ENCODE assay signal across 9 mouse cellular contexts in the genomic region with DNA sequence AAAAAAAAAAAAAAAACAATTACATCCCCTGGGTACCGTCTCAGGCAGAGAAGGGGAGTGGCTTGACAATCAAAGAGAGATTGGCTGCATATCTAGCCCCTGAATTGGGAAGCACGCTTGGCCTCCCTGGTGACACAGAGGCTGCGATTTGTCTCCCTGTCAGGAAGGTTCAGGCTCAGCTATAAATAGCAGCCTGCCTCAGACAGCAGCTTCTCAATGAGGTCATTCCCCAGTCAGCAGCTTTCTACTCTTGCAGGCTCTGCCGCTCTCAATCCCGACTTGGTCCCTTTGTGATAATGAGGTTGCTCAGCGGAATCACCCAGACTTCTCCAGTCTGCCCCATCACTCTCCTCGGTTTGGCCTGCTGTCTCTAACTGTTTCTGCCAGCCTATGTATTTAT. TPM values are rescaled to one million over a fixed set of nuclear protein-coding genes. Genes with fewer than 3 reads are reported as not detected.
DNase-seq lines count a peak whose midpoint lies in the region; ATAC-seq and TF ChIP-seq lines count a peak whose summit lies in the region.
"Had no signal": no experiment of that assay in that cellular context is flagged by ENCODE, and none has a peak within 500 bp of the region (broad histone marks: within the 10 kb centered on the region; RNA-seq: fewer than 3 reads in every experiment).

No protein-coding gene starts in this region.

- H3K4me1 ChIP-seq in kidney, postnatal 0 days (replicated peaks; ENCODE audit: insufficient read depth, low read length): no peaks in the 10 kb centered on the region; the same call in 1 of the 2 replicates
- no peaks in the 10 kb centered on the region for H3K4me1 ChIP-seq in embryonic facial prominence, embryonic 11.5 days (ENCODE audit: control insufficient read depth, insufficient read depth, low read length)
- H3K4me1 ChIP-seq in hindbrain, embryonic 12.5 days: peaks cover 16% of the 10 kb centered on the region
- peaks cover 20% of the 10 kb centered on the region for H3K4me1 ChIP-seq in neural tube, embryonic 15.5 days

- ATAC-seq in kidney, postnatal 0 days (replicated peaks; ENCODE audit: low FRiP score, low read depth): no peak; the same call in 1 of the 2 replicates
- no peak for ATAC-seq in embryonic facial prominence, embryonic 11.5 days (replicated peaks; ENCODE audit: insufficient number of reproducible peaks, low FRiP score, low TSS enrichment, low read depth)
- peak; percentile 78 for ATAC-seq in hindbrain, embryonic 12.5 days (ENCODE audit: low FRiP score)
- peak; percentile 78 for ATAC-seq in neural tube, embryonic 15.5 days (ENCODE audit: low FRiP score)

- H3K4me3 ChIP-seq in kidney, postnatal 0 days (replicated peaks; ENCODE audit: low read depth, low read length): no peak overlapping the region
- no peak overlapping the region for H3K4me3 ChIP-seq in embryonic facial prominence, embryonic 11.5 days (ENCODE audit: low read depth, low read length)
- H3K4me3 ChIP-seq in hindbrain, embryonic 12.5 days: no peak overlapping the region
- no peak overlapping the region for H3K4me3 ChIP-seq in neural tube, embryonic 15.5 days (replicated peaks)

- no peaks in the 10 kb centered on the region for H3K27me3 ChIP-seq in kidney, postnatal 0 days (ENCODE audit: insufficient read depth, low read length)
- H3K27me3 ChIP-seq in embryonic facial prominence, embryonic 11.5 days (ENCODE audit: control insufficient read depth, insufficient read depth, low read length): no peaks in the 10 kb centered on the region
- peaks cover 11% of the 10 kb centered on the region for H3K27me3 ChIP-seq in hindbrain, embryonic 12.5 days
- no peaks in the 10 kb centered on the region for H3K27me3 ChIP-seq in neural tube, embryonic 15.5 days (replicated peaks)

- H3K4me2 ChIP-seq in kidney, postnatal 0 days (ENCODE audit: low read length): no peak overlapping the region
- H3K4me2 ChIP-seq in embryonic facial prominence, embryonic 11.5 days (ENCODE audit: low read depth, low read length): no peak overlapping the region
- H3K4me2 ChIP-seq in hindbrain, embryonic 12.5 days (replicated peaks): no peak overlapping the region; the same call in 1 of the 2 replicates
- H3K4me2 ChIP-seq in neural tube, embryonic 15.5 days: peak overlapping the region; percentile 13; the same call in 1 of the 2 replicates

- H3K36me3 ChIP-seq in kidney, postnatal 0 days (ENCODE audit: insufficient read depth, low read length): no peaks in the 10 kb centered on the region
- H3K36me3 ChIP-seq in embryonic facial prominence, embryonic 11.5 days (replicated peaks; ENCODE audit: control insufficient read depth, insufficient read depth, low read depth, low read length): no peaks in the 10 kb centered on the region
- no peaks in the 10 kb centered on the region for H3K36me3 ChIP-seq in hindbrain, embryonic 12.5 days
- no peaks in the 10 kb centered on the region for H3K36me3 ChIP-seq in neural tube, embryonic 15.5 days

- no peak overlapping the region for H3K9ac ChIP-seq in kidney, postnatal 0 days (ENCODE audit: low read depth, low read length)
- H3K9ac ChIP-seq in embryonic facial prominence, embryonic 11.5 days (replicated peaks; ENCODE audit: low read length): no peak overlapping the region
- H3K9ac ChIP-seq in hindbrain, embryonic 12.5 days: peak overlapping the region; percentile 38; the same call in 1 of the 2 replicates
- H3K9ac ChIP-seq in neural tube, embryonic 15.5 days (replicated peaks): no peak overlapping the region

- TF ChIP-seq CTCF in kidney, postnatal 0 days (IDR thresholded peaks at IDR 0.05; ENCODE audit: low read depth): no peak

- peak; percentile 88 for DNase-seq in kidney, postnatal 0 days (ENCODE audit: low spot score)
- DNase-seq in kidney, adult 9 months: no peak
- DNase-seq in adrenal gland, adult 8-10 months: peak; percentile 72
- DNase-seq in embryonic facial prominence, embryonic 11.5 days (ENCODE audit: low spot score): peak; percentile 45
- no peak for DNase-seq in ovary, postnatal 36 days (ENCODE audit: low spot score)
- DNase-seq in layer of hippocampus, postnatal 25 days (ENCODE audit: extremely low spot score in 1 of 2, low spot score in 1 of 2): no peak

- no peak overlapping the region for H3K27ac ChIP-seq in kidney, postnatal 0 days
- no peak overlapping the region for H3K27ac ChIP-seq in embryonic facial prominence, embryonic 11.5 days (replicated peaks; ENCODE audit: low read depth, low read length)
- H3K27ac ChIP-seq in hindbrain, embryonic 12.5 days: peak overlapping the region; percentile 85
- peak overlapping the region; percentile 34 for H3K27ac ChIP-seq in neural tube, embryonic 15.5 days (replicated peaks)

- no peaks in the 10 kb centered on the region for H3K9me3 ChIP-seq in kidney, postnatal 0 days (replicated peaks; ENCODE audit: low read length)
- no peaks in the 10 kb centered on the region for H3K9me3 ChIP-seq in embryonic facial prominence, embryonic 11.5 days (replicated peaks; ENCODE audit: control insufficient read depth, low read length)
- no peaks in the 10 kb centered on the region for H3K9me3 ChIP-seq in hindbrain, embryonic 12.5 days (replicated peaks)
- H3K9me3 ChIP-seq in neural tube, embryonic 15.5 days (replicated peaks): no peaks in the 10 kb centered on the region

- WGBS in kidney, postnatal 0 days: 6% methylated on average over 7 of the region's 7 CpGs
- WGBS in embryonic facial prominence, embryonic 11.5 days: 26% methylated on average over 7 of the region's 7 CpGs
- WGBS in hindbrain, embryonic 12.5 days: 16% methylated on average over 7 of the region's 7 CpGs
- WGBS in neural tube, embryonic 15.5 days: 5% methylated on average over 7 of the region's 7 CpGs

RNA-seq across cellular contexts. Expression of gene Trim67, which starts 12.7 kb away (rescaled TPM):
- 0.04 TPM in 2 replicates for polyA plus RNA-seq in kidney, postnatal 0 days (2015; fragmentation: Nextera tagmentation; extraction: Ambion mirVana)
- total RNA-seq in adrenal gland, adult 8-10 months (2022): 1 to 10 TPM in 3 of 4 experiments, under 1 TPM in 1; 0.99 to 2.9 (median 1.3) TPM
- 1.2 and 1.4 TPM in 2 replicates for polyA plus RNA-seq in embryonic facial prominence, embryonic 11.5 days (2014; fragmentation: Nextera tagmentation; extraction: Ambion mirVana)
- polyA plus RNA-seq in hindbrain, embryonic 12.5 days (2016; fragmentation: Nextera tagmentation; extraction: Ambion mirVana): 11.9 and 13.2 TPM in 2 replicates
- 23.6 and 28.3 TPM in 2 replicates for polyA plus RNA-seq in neural tube, embryonic 15.5 days (2015; fragmentation: Nextera tagmentation; extraction: Ambion mirVana)
- 1 to 10 TPM; 4.0 to 5.4 TPM for total RNA-seq in layer of hippocampus, postnatal 25 days (2021)
- total RNA-seq: MEL had no signal

RNA-seq across cellular contexts. Expression of gene Fam89a, which starts 28.6 kb away (rescaled TPM):
- polyA plus RNA-seq in kidney, postnatal 0 days (2015; fragmentation: Nextera tagmentation; extraction: Ambion mirVana): 4.8 and 5.2 TPM in 2 replicates
- under 1 TPM in 3 of 4 experiments, not detected in 1; 0.42 to 0.73 (median 0.49) TPM for total RNA-seq in adrenal gland, adult 8-10 months (2022)
- 6.0 and 6.8 TPM in 2 replicates for polyA plus RNA-seq in embryonic facial prominence, embryonic 11.5 days (2014; fragmentation: Nextera tagmentation; extraction: Ambion mirVana)
- polyA plus RNA-seq in hindbrain, embryonic 12.5 days (2016; fragmentation: Nextera tagmentation; extraction: Ambion mirVana): 5.1 and 6.0 TPM in 2 replicates
- polyA plus RNA-seq in neural tube, embryonic 15.5 days (2015; fragmentation: Nextera tagmentation; extraction: Ambion mirVana): 3.8 and 5.1 TPM in 2 replicates
- total RNA-seq in layer of hippocampus, postnatal 25 days (2021): under 1 TPM; 0.45 to 0.98 TPM

RNA-seq across cellular contexts. Expression of gene Arv1, which starts 58.3 kb away (rescaled TPM):
- polyA plus RNA-seq in kidney, postnatal 0 days (2015; fragmentation: Nextera tagmentation; extraction: Ambion mirVana): 18.5 and 19.9 TPM in 2 replicates
- total RNA-seq in adrenal gland, adult 8-10 months (2022): 10 to 100 TPM in 3 of 4 experiments, 1 to 10 TPM in 1; 6.4 to 15.9 (median 13.3) TPM
- 25.7 and 27.1 TPM in 2 replicates for polyA plus RNA-seq in embryonic facial prominence, embryonic 11.5 days (2014; fragmentation: Nextera tagmentation; extraction: Ambion mirVana)
- 33.4 and 37.7 TPM in 2 replicates for polyA plus RNA-seq in hindbrain, embryonic 12.5 days (2016; fragmentation: Nextera tagmentation; extraction: Ambion mirVana)
- polyA plus RNA-seq in neural tube, embryonic 15.5 days (2015; fragmentation: Nextera tagmentation; extraction: Ambion mirVana): 28.2 and 30.6 TPM in 2 replicates
- total RNA-seq in layer of hippocampus, postnatal 25 days (2021): 10 to 100 TPM; 10.4 to 13.5 TPM

RNA-seq across cellular contexts. Expression of gene Ttc13, which starts 58.5 kb away (rescaled TPM):
- polyA plus RNA-seq in kidney, postnatal 0 days (2015; fragmentation: Nextera tagmentation; extraction: Ambion mirVana): 29.0 and 29.9 TPM in 2 replicates
- 10 to 100 TPM; 39.3 to 45.5 (median 42.7) TPM for total RNA-seq in adrenal gland, adult 8-10 months (2022)
- polyA plus RNA-seq in embryonic facial prominence, embryonic 11.5 days (2014; fragmentation: Nextera tagmentation; extraction: Ambion mirVana): 52.1 and 55.1 TPM in 2 replicates
- 61.4 and 62.2 TPM in 2 replicates for polyA plus RNA-seq in hindbrain, embryonic 12.5 days (2016; fragmentation: Nextera tagmentation; extraction: Ambion mirVana)
- 57.5 and 62.9 TPM in 2 replicates for polyA plus RNA-seq in neural tube, embryonic 15.5 days (2015; fragmentation: Nextera tagmentation; extraction: Ambion mirVana)
- total RNA-seq in layer of hippocampus, postnatal 25 days (2021): 10 to 100 TPM; 40.7 to 54.6 TPM

Comparison
In these comparisons a context has a peak if more than half of its experiments do, and no peak if none do; other contexts are left out.
1. DNase-seq: peak in kidney, postnatal 0 days (single experiment), adrenal gland, adult 8-10 months (single experiment) and embryonic facial prominence, embryonic 11.5 days (single experiment); none in kidney, adult 9 months (single experiment), ovary, postnatal 36 days (single experiment) and layer of hippocampus, postnatal 25 days (0 of 2).
2. ATAC-seq: peak in hindbrain, embryonic 12.5 days (single experiment) and neural tube, embryonic 15.5 days (single experiment); none in kidney, postnatal 0 days (single experiment) and embryonic facial prominence, embryonic 11.5 days (single experiment).
3. H3K27ac ChIP-seq: peak in hindbrain, embryonic 12.5 days (single experiment) and neural tube, embryonic 15.5 days (single experiment); none in kidney, postnatal 0 days (single experiment) and embryonic facial prominence, embryonic 11.5 days (single experiment).